Mouse (Mus musculus): ENCODE results near the gene H13. TPM values are rescaled to one million over a fixed set of nuclear protein-coding genes. Genes with fewer than 3 reads are reported as not detected.

Gene H13
- polyA plus RNA-seq, 2 experiments = 27.4 to 38.1 TPM

DNA sequence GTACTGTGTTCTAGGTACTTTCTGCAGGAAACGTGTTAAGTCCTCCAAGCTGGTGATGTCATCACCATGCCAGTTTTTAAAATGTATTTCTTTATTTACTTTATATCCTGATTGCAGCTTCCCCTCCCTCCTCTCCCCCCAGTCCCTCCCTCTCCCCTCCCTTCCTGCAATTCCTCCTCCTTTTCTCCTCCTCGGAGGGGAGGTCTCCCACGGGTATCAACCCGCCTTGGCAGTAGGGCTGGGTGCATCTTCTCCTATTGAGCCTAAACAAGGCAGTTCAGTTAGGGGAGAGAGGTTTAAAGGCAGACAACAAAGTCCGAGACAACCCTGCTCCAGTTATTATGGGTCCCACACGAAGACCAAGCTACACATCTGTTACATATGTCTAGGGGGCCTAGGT lies 30.4 kb upstream of the H13 start:
- no peaks in the 10 kb centered on the region for H3K27me3 ChIP-seq (ENCODE audit: control insufficient read depth, insufficient read depth, low read length)
- no peak for DNase-seq (ENCODE audit: low read depth in 3 of 3, low spot score in 3 of 3)
- no peak overlapping the region for H3K4me3 ChIP-seq (ENCODE audit: insufficient read depth in 1 of 2, low read depth in 2 of 2, low read length in 2 of 2)
- no peaks in the 10 kb centered on the region for H3K9me3 ChIP-seq (ENCODE audit: control insufficient read depth, low read length)
- no peak overlapping the region for H3K4me2 ChIP-seq (ENCODE audit: low read depth)
- H3K27ac ChIP-seq = no peak overlapping the region
- ATAC-seq (ENCODE audit: insufficient read depth) = no peak
- WGBS (ENCODE audit: insufficient replicate concordance) = 52% methylated on average over 6 of the region's 6 CpGs
- TF ChIP-seq CTCF (IDR thresholded peaks at IDR 0.05; ENCODE audit: low read depth) = no peak
- no peak for TF ChIP-seq EP300 (IDR thresholded peaks at IDR 0.05; ENCODE audit: low read depth)
- 0 out of 4 replicates have a peak, but pooled peaks cover 0 to 2% of the 10 kb centered on the region in 2 experiments for H3K4me1 ChIP-seq (replicated peaks; ENCODE audit: control insufficient read depth in 2 of 2, insufficient read depth in 2 of 2, low read length in 1 of 2)
- H3K9ac ChIP-seq (replicated peaks) = no peak overlapping the region
- no peaks in the 10 kb centered on the region for H3K36me3 ChIP-seq (replicated peaks; ENCODE audit: control insufficient read depth, insufficient read depth, low read depth)

GRCm38 (mm10) chr2:152639406-152640113 lies 29.7 kb upstream of the H13 start:
- no peak overlapping the region for H3K4me2 ChIP-seq (ENCODE audit: low read depth)
- ATAC-seq (ENCODE audit: insufficient read depth) (no peak), DNase-seq (ENCODE audit: low read depth in 3 of 3, low spot score in 3 of 3) (no peak)
- no peak overlapping the region for H3K27ac ChIP-seq
- H3K4me3 ChIP-seq (ENCODE audit: insufficient read depth in 1 of 2, low read depth in 2 of 2, low read length in 2 of 2) = no peak overlapping the region
- H3K4me1 ChIP-seq (replicated peaks; ENCODE audit: control insufficient read depth in 2 of 2, insufficient read depth in 2 of 2, low read length in 1 of 2) = 0 out of 4 replicates have a peak, but pooled peaks cover 0 to 2% of the 10 kb centered on the region in 2 experiments
- WGBS (ENCODE audit: insufficient replicate concordance) = 41% methylated on average over 11 of the region's 11 CpGs
- TF ChIP-seq CTCF (IDR thresholded peaks at IDR 0.05; ENCODE audit: low read depth) (no peak), EP300 (IDR thresholded peaks at IDR 0.05; ENCODE audit: low read depth) (no peak)
- no peak overlapping the region for H3K9ac ChIP-seq (replicated peaks)
- H3K36me3 ChIP-seq (replicated peaks; ENCODE audit: control insufficient read depth, insufficient read depth, low read depth) = no peaks in the 10 kb centered on the region
- H3K9me3 ChIP-seq (ENCODE audit: control insufficient read depth, low read length) = no peaks in the 10 kb centered on the region
- H3K27me3 ChIP-seq (ENCODE audit: control insufficient read depth, insufficient read depth, low read length) = no peaks in the 10 kb centered on the region

- Histone ChIP-seq H3K4me1 (replicated peaks; ENCODE audit: control insufficient read depth in 2 of 2, insufficient read depth in 2 of 2, low read length in 1 of 2) (no peaks in the 10 kb centered on the region), H3K36me3 (replicated peaks; ENCODE audit: control insufficient read depth, insufficient read depth, low read depth) (no peaks in the 10 kb centered on the region), H3K4me2 (ENCODE audit: low read depth) (no peak overlapping the region), H3K9me3 (ENCODE audit: control insufficient read depth, low read length) (no peaks in the 10 kb centered on the region), H3K27me3 (ENCODE audit: control insufficient read depth, insufficient read depth, low read length) (no peaks in the 10 kb centered on the region), H3K4me3 (ENCODE audit: insufficient read depth in 1 of 2, low read depth in 2 of 2, low read length in 2 of 2) (no peak overlapping the region), H3K9ac (replicated peaks) (no peak overlapping the region), H3K27ac (no peak overlapping the region)
- ATAC-seq (ENCODE audit: insufficient read depth) (no peak), DNase-seq (ENCODE audit: low read depth in 3 of 3, low spot score in 3 of 3) (no peak)
- TF ChIP-seq CTCF (IDR thresholded peaks at IDR 0.05; ENCODE audit: low read depth) (no peak), EP300 (IDR thresholded peaks at IDR 0.05; ENCODE audit: low read depth) (no peak)
- WGBS (ENCODE audit: insufficient replicate concordance) = 49% methylated on average over 10 of the region's 10 CpGs
Observed at GRCm38 (mm10) chr2:152652901-152653620, 16.2 kb upstream of the H13 start.

DNA sequence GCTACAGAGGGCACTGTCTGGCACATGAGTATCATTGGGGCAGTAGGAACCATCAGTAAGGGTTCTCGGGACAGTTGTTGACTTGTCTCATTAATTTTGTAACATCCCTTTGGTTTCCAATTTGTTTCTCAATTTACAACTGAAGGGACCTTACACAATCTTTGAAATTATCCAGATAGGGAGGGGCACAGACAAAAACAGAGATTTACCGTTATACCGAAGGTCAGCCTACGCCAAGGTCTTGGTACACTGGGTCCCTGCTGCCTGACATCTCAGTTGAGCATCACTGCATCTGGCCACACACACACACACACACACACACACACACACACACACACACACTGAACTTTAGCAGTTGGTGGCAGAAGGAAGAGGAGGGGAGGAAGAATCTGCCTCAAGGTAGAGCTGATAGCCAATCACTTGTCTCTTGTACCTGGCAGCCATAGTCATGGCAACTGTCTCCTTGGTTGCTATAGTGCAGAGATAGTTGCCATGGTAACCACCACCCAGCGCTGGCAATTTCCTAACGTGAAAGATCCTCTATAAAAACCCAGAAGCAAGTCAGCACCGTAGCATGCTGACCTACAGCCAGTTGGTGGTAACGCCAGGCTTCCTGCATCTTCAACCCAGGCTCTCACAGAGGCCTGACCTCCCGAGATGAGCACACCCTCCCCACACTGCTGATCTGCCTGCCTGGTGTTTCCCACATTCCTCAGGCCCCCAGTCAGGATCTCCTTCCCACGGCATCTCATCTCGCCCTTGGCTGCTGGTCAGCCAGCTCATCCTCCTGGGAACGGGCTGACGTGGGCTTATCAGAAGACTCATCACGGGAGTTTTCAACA lies 15.2 kb upstream of the H13 start:
- Histone ChIP-seq H3K27ac (no peak overlapping the region), H3K9ac (replicated peaks) (no peak overlapping the region), H3K4me3 (ENCODE audit: insufficient read depth in 1 of 2, low read depth in 2 of 2, low read length in 2 of 2) (no peak overlapping the region), H3K36me3 (replicated peaks; ENCODE audit: control insufficient read depth, insufficient read depth, low read depth) (no peaks in the 10 kb centered on the region), H3K27me3 (ENCODE audit: control insufficient read depth, insufficient read depth, low read length) (no peaks in the 10 kb centered on the region), H3K9me3 (ENCODE audit: control insufficient read depth, low read length) (no peaks in the 10 kb centered on the region), H3K4me1 (replicated peaks; ENCODE audit: control insufficient read depth in 2 of 2, insufficient read depth in 2 of 2, low read length in 1 of 2) (no peaks in the 10 kb centered on the region), H3K4me2 (ENCODE audit: low read depth) (no peak overlapping the region)
- TF ChIP-seq EP300 (IDR thresholded peaks at IDR 0.05; ENCODE audit: low read depth) (no peak), CTCF (IDR thresholded peaks at IDR 0.05; ENCODE audit: low read depth) (no peak)
- 33% methylated on average over 14 of the region's 14 CpGs for WGBS (ENCODE audit: insufficient replicate concordance)
- DNase-seq (ENCODE audit: low read depth in 3 of 3, low spot score in 3 of 3) (no peak), ATAC-seq (ENCODE audit: insufficient read depth) (no peak)

Measured in liver, embryonic 14.5 days (tissue).